Mouse (Mus musculus): ENCODE results near the gene Akap8l.

GRCm38 (mm10) chr17:32340110-32340509 lies 10.3 kb downstream of the Akap8l start:
- TF ChIP-seq CTCF (IDR thresholded peaks at IDR 0.05 in 2 of 3, conservative IDR thresholded peaks at IDR 0.05 in 1 of 3; ENCODE audit: control insufficient read depth in 1 of 3, insufficient read depth in 1 of 3, low read depth in 2 of 3, low read length in 3 of 3, poor library complexity in 1 of 3, severe bottlenecking in 1 of 3) (no peak), UBTF (IDR thresholded peaks at IDR 0.05; ENCODE audit: borderline replicate concordance, insufficient read depth, low read depth, low read length) (no peak), EP300 (IDR thresholded peaks at IDR 0.05; ENCODE audit: low read depth in 1 of 2, low read length in 2 of 2) (peak in 1 of 2 experiments; percentile 53; a peak in 3 of 4 replicates), HCFC1 (IDR thresholded peaks at IDR 0.05; ENCODE audit: low read depth, low read length) (no peak), POLR2A (IDR thresholded peaks at IDR 0.05; ENCODE audit: control insufficient read depth in 1 of 2, insufficient read depth in 1 of 2, low read depth in 1 of 2, low read length in 2 of 2, poor library complexity in 1 of 2) (no peak), MAX (IDR thresholded peaks at IDR 0.05; ENCODE audit: low read length) (no peak), BHLHE40 (IDR thresholded peaks at IDR 0.05; ENCODE audit: borderline replicate concordance, low read depth, low read length) (no peak)
